Mouse (Mus musculus): ENCODE results near the gene Rcor3. TPM values are rescaled to one million over a fixed set of nuclear protein-coding genes. Genes with fewer than 3 reads are reported as not detected.

Rcor3 gene
- polyA plus RNA-seq, 1 experiment from 2014 or later = 25.5 TPM

DNA sequence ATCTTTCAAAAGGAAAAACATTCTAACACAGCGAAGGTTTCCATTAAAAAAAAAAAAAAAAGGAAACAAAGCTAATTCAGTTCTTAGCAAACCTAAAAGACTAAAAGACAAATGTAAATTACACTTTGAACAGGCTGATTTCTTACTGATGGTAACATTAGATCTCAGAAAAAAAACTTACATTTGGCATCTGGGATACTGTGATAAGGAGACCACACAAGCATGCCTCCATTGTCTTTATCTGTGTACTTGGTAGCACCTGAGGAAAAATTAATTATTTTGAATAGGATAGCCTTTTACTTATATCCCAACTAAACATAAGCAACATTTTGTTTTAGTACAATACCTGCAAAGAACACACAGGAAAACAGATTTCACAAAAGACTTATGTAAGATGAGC lies 7.7 kb downstream of the Rcor3 start:
- H3K9ac ChIP-seq (replicated peaks; ENCODE audit: low read depth, low read length) = no peak overlapping the region
- no peak for ATAC-seq
- 88% methylated on average over 1 of the region's 1 CpGs for WGBS

GRCm38 (mm10) chr1:192128343-192128742 lies 9.5 kb downstream of the Rcor3 start:
- H3K4me1 ChIP-seq (replicated peaks; ENCODE audit: control insufficient read depth, insufficient read depth, low read length) = no peaks in the 10 kb centered on the region
- H3K36me3 ChIP-seq (ENCODE audit: control insufficient read depth, insufficient read depth) = peaks cover 12% of the 10 kb centered on the region
- 98% methylated on average over 8 of the region's 8 CpGs for WGBS
- H3K27ac ChIP-seq (ENCODE audit: low read length) = no peak overlapping the region
- no peaks in the 10 kb centered on the region for H3K9me3 ChIP-seq (ENCODE audit: control insufficient read depth, low read length)
- H3K9ac ChIP-seq (replicated peaks; ENCODE audit: low read depth, low read length) = no peak overlapping the region
- ATAC-seq = no peak
- H3K27me3 ChIP-seq (replicated peaks; ENCODE audit: control insufficient read depth, insufficient read depth, low read length) = no peaks in the 10 kb centered on the region
- H3K4me3 ChIP-seq (replicated peaks; ENCODE audit: low read length) = no peak overlapping the region
- H3K4me2 ChIP-seq (ENCODE audit: low read length) = no peak overlapping the region

More for the DNA sequence above, 7.7 kb downstream of the Rcor3 start:
- Histone ChIP-seq H3K27ac (ENCODE audit: low read length) (no peak overlapping the region), H3K4me3 (replicated peaks; ENCODE audit: low read length) (no peak overlapping the region), H3K4me2 (ENCODE audit: low read length) (no peak overlapping the region), H3K9me3 (ENCODE audit: control insufficient read depth, low read length) (no peaks in the 10 kb centered on the region), H3K4me1 (replicated peaks; ENCODE audit: control insufficient read depth, insufficient read depth, low read length) (no peaks in the 10 kb centered on the region), H3K36me3 (ENCODE audit: control insufficient read depth, insufficient read depth) (peaks cover 7% of the 10 kb centered on the region), H3K27me3 (replicated peaks; ENCODE audit: control insufficient read depth, insufficient read depth, low read length) (no peaks in the 10 kb centered on the region)

DNA sequence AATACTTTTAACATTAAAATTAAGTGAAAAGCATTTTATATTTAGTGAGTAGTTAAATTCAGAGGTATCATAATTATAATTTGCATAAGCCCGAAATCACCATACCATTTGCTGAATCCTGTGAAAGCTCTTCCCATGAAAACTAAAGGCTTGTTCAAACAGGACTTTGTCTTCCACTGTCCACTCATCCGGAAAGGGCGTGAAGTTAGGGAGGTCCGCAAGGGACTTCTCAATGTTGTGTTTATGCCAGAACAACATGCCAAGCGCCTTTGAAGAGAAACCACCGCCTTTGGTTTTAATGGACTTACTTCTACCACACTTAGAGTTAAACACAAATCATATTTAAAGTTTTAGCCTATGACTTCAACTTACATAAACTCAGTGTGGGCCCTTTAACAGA lies 12.1 kb downstream of the Rcor3 start:
- Histone ChIP-seq H3K27ac (ENCODE audit: low read length) (no peak overlapping the region), H3K27me3 (replicated peaks; ENCODE audit: control insufficient read depth, insufficient read depth, low read length) (no peaks in the 10 kb centered on the region), H3K9ac (replicated peaks; ENCODE audit: low read depth, low read length) (no peak overlapping the region), H3K4me2 (ENCODE audit: low read length) (no peak overlapping the region), H3K4me3 (replicated peaks; ENCODE audit: low read length) (no peak overlapping the region), H3K9me3 (ENCODE audit: control insufficient read depth, low read length) (no peaks in the 10 kb centered on the region), H3K36me3 (ENCODE audit: control insufficient read depth, insufficient read depth) (peaks cover 18% of the 10 kb centered on the region), H3K4me1 (replicated peaks; ENCODE audit: control insufficient read depth, insufficient read depth, low read length) (no peaks in the 10 kb centered on the region)
- no peak for ATAC-seq
- 90% methylated on average over 6 of the region's 6 CpGs for WGBS

GRCm38 (mm10) chr1:192116262-192116661 lies 21.6 kb downstream of the Rcor3 start:
- Histone ChIP-seq H3K9ac (replicated peaks; ENCODE audit: low read depth, low read length) (no peak overlapping the region), H3K27ac (ENCODE audit: low read length) (no peak overlapping the region), H3K36me3 (ENCODE audit: control insufficient read depth, insufficient read depth) (peaks cover 16% of the 10 kb centered on the region), H3K4me2 (ENCODE audit: low read length) (no peak overlapping the region), H3K9me3 (ENCODE audit: control insufficient read depth, low read length) (no peaks in the 10 kb centered on the region), H3K27me3 (replicated peaks; ENCODE audit: control insufficient read depth, insufficient read depth, low read length) (no peaks in the 10 kb centered on the region), H3K4me1 (replicated peaks; ENCODE audit: control insufficient read depth, insufficient read depth, low read length) (no peaks in the 10 kb centered on the region), H3K4me3 (replicated peaks; ENCODE audit: low read length) (no peak overlapping the region)
- no peak for ATAC-seq
- whole genome bisulfite sequencing = 79% methylated on average over 6 of the region's 6 CpGs

DNA sequence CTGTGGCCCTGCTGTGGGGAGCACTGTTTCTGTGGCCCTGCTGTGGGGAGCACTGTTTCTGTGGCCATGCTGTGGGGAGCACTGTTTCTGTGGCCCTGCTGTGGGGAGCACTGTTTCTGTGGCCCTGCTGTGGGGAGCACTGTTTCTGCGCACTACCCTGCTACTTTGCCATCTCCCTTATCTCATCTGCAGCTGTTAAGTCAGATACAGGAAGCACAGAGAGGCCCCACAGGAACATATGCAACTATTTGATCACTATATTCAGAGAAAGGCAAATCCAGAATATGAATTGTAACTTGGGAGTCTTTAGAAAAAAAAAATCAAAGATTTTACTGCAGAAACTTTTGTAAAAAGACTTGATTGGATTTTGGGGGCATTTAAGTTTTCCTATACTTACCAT lies 22.5 kb downstream of the Rcor3 start:
- no peaks in the 10 kb centered on the region for H3K27me3 ChIP-seq (replicated peaks; ENCODE audit: control insufficient read depth, insufficient read depth, low read length)
- ATAC-seq = no peak
- H3K9ac ChIP-seq (replicated peaks; ENCODE audit: low read depth, low read length) = no peak overlapping the region
- no peak overlapping the region for H3K27ac ChIP-seq (ENCODE audit: low read length)
- no peaks in the 10 kb centered on the region for H3K4me1 ChIP-seq (replicated peaks; ENCODE audit: control insufficient read depth, insufficient read depth, low read length)
- H3K4me3 ChIP-seq (replicated peaks; ENCODE audit: low read length) = no peak overlapping the region
- no peak overlapping the region for H3K4me2 ChIP-seq (ENCODE audit: low read length)
- 100% methylated on average over 1 of the region's 1 CpGs for WGBS
- H3K36me3 ChIP-seq (ENCODE audit: control insufficient read depth, insufficient read depth) = peaks cover 16% of the 10 kb centered on the region
- no peaks in the 10 kb centered on the region for H3K9me3 ChIP-seq (ENCODE audit: control insufficient read depth, low read length)

GRCm38 (mm10) chr1:192109169-192109568 lies 28.7 kb downstream of the Rcor3 start:
- Histone ChIP-seq H3K27ac (ENCODE audit: low read length) (no peak overlapping the region), H3K9ac (replicated peaks; ENCODE audit: low read depth, low read length) (no peak overlapping the region), H3K4me3 (replicated peaks; ENCODE audit: low read length) (no peak overlapping the region), H3K4me1 (replicated peaks; ENCODE audit: control insufficient read depth, insufficient read depth, low read length) (no peaks in the 10 kb centered on the region), H3K4me2 (ENCODE audit: low read length) (no peak overlapping the region), H3K36me3 (ENCODE audit: control insufficient read depth, insufficient read depth) (no peaks in the 10 kb centered on the region), H3K27me3 (replicated peaks; ENCODE audit: control insufficient read depth, insufficient read depth, low read length) (no peaks in the 10 kb centered on the region), H3K9me3 (ENCODE audit: control insufficient read depth, low read length) (no peaks in the 10 kb centered on the region)
- ATAC-seq = no peak
- 53% methylated on average over 6 of the region's 6 CpGs for WGBS

DNA sequence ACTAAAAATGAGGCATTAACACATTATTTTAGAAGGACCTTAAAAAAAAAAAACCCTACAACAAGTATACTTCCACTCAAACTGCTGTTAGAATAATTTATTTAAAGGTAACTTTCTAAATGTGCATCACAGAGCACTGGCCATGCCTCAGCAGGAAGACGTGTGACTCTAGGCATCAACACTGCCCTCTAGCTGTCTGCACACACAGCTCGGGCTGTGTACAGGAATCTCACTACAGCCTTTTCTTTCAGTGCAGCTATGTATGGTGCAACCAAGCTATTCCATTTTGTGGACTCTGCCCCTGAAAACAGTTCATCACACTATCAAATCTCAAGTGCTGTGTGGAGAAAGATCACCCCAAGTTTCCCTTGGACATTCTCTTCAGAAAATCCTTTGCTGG lies 30.5 kb downstream of the Rcor3 start:
- Histone ChIP-seq H3K36me3 (ENCODE audit: control insufficient read depth, insufficient read depth) (no peaks in the 10 kb centered on the region), H3K9ac (replicated peaks; ENCODE audit: low read depth, low read length) (no peak overlapping the region), H3K27me3 (replicated peaks; ENCODE audit: control insufficient read depth, insufficient read depth, low read length) (no peaks in the 10 kb centered on the region), H3K9me3 (ENCODE audit: control insufficient read depth, low read length) (no peaks in the 10 kb centered on the region), H3K27ac (ENCODE audit: low read length) (no peak overlapping the region), H3K4me2 (ENCODE audit: low read length) (no peak overlapping the region), H3K4me3 (replicated peaks; ENCODE audit: low read length) (no peak overlapping the region), H3K4me1 (replicated peaks; ENCODE audit: control insufficient read depth, insufficient read depth, low read length) (no peaks in the 10 kb centered on the region)
- peak; percentile 76 for ATAC-seq
- 9% methylated on average over 2 of the region's 2 CpGs for WGBS

GRCm38 (mm10) chr1:192105902-192106389 lies 31.9 kb downstream of the Rcor3 start:
- no peaks in the 10 kb centered on the region for H3K27me3 ChIP-seq (replicated peaks; ENCODE audit: control insufficient read depth, insufficient read depth, low read length)
- H3K27ac ChIP-seq (ENCODE audit: low read length) = no peak overlapping the region
- no peak overlapping the region for H3K9ac ChIP-seq (replicated peaks; ENCODE audit: low read depth, low read length)
- H3K4me3 ChIP-seq (replicated peaks; ENCODE audit: low read length) = no peak overlapping the region
- 85% methylated on average over 4 of the region's 4 CpGs for WGBS
- H3K36me3 ChIP-seq (ENCODE audit: control insufficient read depth, insufficient read depth) = peaks cover under 1% of the 10 kb centered on the region; the same call in 1 of the 2 replicates
- H3K4me1 ChIP-seq (replicated peaks; ENCODE audit: control insufficient read depth, insufficient read depth, low read length) = no peaks in the 10 kb centered on the region
- H3K9me3 ChIP-seq (ENCODE audit: control insufficient read depth, low read length) = no peaks in the 10 kb centered on the region
- no peak overlapping the region for H3K4me2 ChIP-seq (ENCODE audit: low read length)
- no peak for ATAC-seq

DNA sequence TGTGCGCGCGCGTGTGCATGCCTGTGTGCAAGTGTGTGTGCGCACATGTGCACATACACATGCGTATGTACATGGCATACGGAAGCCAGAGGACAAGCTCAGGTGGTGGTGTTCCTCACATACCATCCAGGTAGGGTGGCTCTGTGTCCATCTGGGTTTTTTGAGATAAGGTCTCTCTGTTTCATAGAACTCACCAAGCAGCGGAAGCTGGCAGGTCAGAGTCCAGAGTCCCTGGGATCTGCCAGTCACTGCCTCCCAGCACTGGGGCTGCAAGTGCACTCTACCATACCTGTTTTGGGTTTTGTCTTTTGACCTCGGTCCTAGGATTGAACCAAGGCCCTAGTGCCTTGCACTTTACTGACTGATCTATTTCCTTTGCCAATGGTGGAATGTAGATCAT lies 33.8 kb downstream of the Rcor3 start:
- no peak overlapping the region for H3K9ac ChIP-seq (replicated peaks; ENCODE audit: low read depth, low read length)
- WGBS = 97% methylated on average over 9 of the region's 9 CpGs
- no peaks in the 10 kb centered on the region for H3K4me1 ChIP-seq (replicated peaks; ENCODE audit: control insufficient read depth, insufficient read depth, low read length)
- no peak overlapping the region for H3K4me3 ChIP-seq (replicated peaks; ENCODE audit: low read length)
- H3K9me3 ChIP-seq (ENCODE audit: control insufficient read depth, low read length) = no peaks in the 10 kb centered on the region
- H3K27me3 ChIP-seq (replicated peaks; ENCODE audit: control insufficient read depth, insufficient read depth, low read length) = no peaks in the 10 kb centered on the region
- H3K4me2 ChIP-seq (ENCODE audit: low read length) = no peak overlapping the region
- no peak for ATAC-seq
- H3K27ac ChIP-seq (ENCODE audit: low read length) = no peak overlapping the region
- peaks cover 6% of the 10 kb centered on the region; the same call in 1 of the 2 replicates for H3K36me3 ChIP-seq (ENCODE audit: control insufficient read depth, insufficient read depth)

- no peaks in the 10 kb centered on the region for H3K27me3 ChIP-seq (replicated peaks; ENCODE audit: control insufficient read depth, insufficient read depth, low read length)
- H3K4me1 ChIP-seq (replicated peaks; ENCODE audit: control insufficient read depth, insufficient read depth, low read length) = no peaks in the 10 kb centered on the region
- no peak overlapping the region for H3K4me3 ChIP-seq (replicated peaks; ENCODE audit: low read length)
- H3K9me3 ChIP-seq (ENCODE audit: control insufficient read depth, low read length) = no peaks in the 10 kb centered on the region
- H3K27ac ChIP-seq (ENCODE audit: low read length) = no peak overlapping the region
- 73% methylated on average over 6 of the region's 6 CpGs for WGBS
- H3K36me3 ChIP-seq (ENCODE audit: control insufficient read depth, insufficient read depth) = peaks cover 6% of the 10 kb centered on the region; the same call in 1 of the 2 replicates
- H3K4me2 ChIP-seq (ENCODE audit: low read length) = no peak overlapping the region
- ATAC-seq = no peak
- no peak overlapping the region for H3K9ac ChIP-seq (replicated peaks; ENCODE audit: low read depth, low read length)
Observed at GRCm38 (mm10) chr1:192103176-192103575, 34.7 kb downstream of the Rcor3 start.
